ENCODE assay signal across 8 mouse cellular contexts in genomic region chrX:136992191-136992965, GRCm38 (mm10). TPM values are rescaled to one million over a fixed set of nuclear protein-coding genes. Genes with fewer than 3 reads are reported as not detected.
DNase-seq lines count a peak whose midpoint lies in the region; ATAC-seq lines count a peak whose summit lies in the region.

No protein-coding gene starts in this region.

- peak overlapping the region; percentile 58 for H3K4me2 ChIP-seq in forebrain, embryonic 12.5 days
- peak overlapping the region; percentile 45 for H3K4me2 ChIP-seq in liver, embryonic 12.5 days
- peak overlapping the region; percentile 44 for H3K4me2 ChIP-seq in stomach, embryonic 14.5 days (replicated peaks; ENCODE audit: low read depth, low read length)

- no peaks in the 10 kb centered on the region for H3K36me3 ChIP-seq in forebrain, embryonic 12.5 days (replicated peaks)
- H3K36me3 ChIP-seq in liver, embryonic 12.5 days, result no peaks in the 10 kb centered on the region
- no peaks in the 10 kb centered on the region for H3K36me3 ChIP-seq in stomach, embryonic 14.5 days (ENCODE audit: control insufficient read depth, insufficient read depth, low read length)

- ATAC-seq in forebrain, embryonic 12.5 days (ENCODE audit: low FRiP score), result peak; percentile 66
- no peak for ATAC-seq in liver, embryonic 12.5 days
- peak; percentile 28; the same call in 1 of the 2 replicates for ATAC-seq in stomach, embryonic 14.5 days (ENCODE audit: insufficient number of reproducible peaks, insufficient read depth, low FRiP score, low read depth)

- H3K9me3 ChIP-seq in forebrain, embryonic 12.5 days, result no peaks in the 10 kb centered on the region
- H3K9me3 ChIP-seq in liver, embryonic 12.5 days (replicated peaks), result no peaks in the 10 kb centered on the region
- H3K9me3 ChIP-seq in stomach, embryonic 14.5 days (ENCODE audit: control insufficient read depth, low read depth, low read length), result no peaks in the 10 kb centered on the region

- peaks cover 19% of the 10 kb centered on the region; the same call in 1 of the 2 replicates for H3K27me3 ChIP-seq in forebrain, embryonic 12.5 days
- H3K27me3 ChIP-seq in liver, embryonic 12.5 days (replicated peaks), result peaks cover 44% of the 10 kb centered on the region
- H3K27me3 ChIP-seq in stomach, embryonic 14.5 days (ENCODE audit: control insufficient read depth, insufficient read depth, low read length), result no peaks in the 10 kb centered on the region

- no peak overlapping the region for H3K27ac ChIP-seq in brown adipose tissue, adult 24 weeks (replicated peaks; ENCODE audit: low read depth, low read length)
- peak overlapping the region; percentile 66 for H3K27ac ChIP-seq in forebrain, embryonic 12.5 days
- no peak overlapping the region for H3K27ac ChIP-seq in liver, embryonic 12.5 days
- H3K27ac ChIP-seq in stomach, embryonic 14.5 days (ENCODE audit: low read length), result no peak overlapping the region

- H3K4me3 ChIP-seq in brown adipose tissue, adult 24 weeks (ENCODE audit: insufficient read depth, low read depth, low read length), result peak overlapping the region; percentile 31
- H3K4me3 ChIP-seq in forebrain, embryonic 12.5 days (replicated peaks), result peak overlapping the region; percentile 47
- H3K4me3 ChIP-seq in liver, embryonic 12.5 days, result no peak overlapping the region
- peak overlapping the region; percentile 23 for H3K4me3 ChIP-seq in stomach, embryonic 14.5 days (ENCODE audit: low read depth, low read length)

- DNase-seq in layer of hippocampus, adult 11-12 months (ENCODE audit: low spot score), result peak; percentile 7
- DNase-seq in layer of hippocampus, adult 9-10 months (ENCODE audit: low spot score), result no peak
- DNase-seq in spleen, adult 18-20 months, result no peak
- DNase-seq in kidney, postnatal 36 days, result no peak

- peak overlapping the region; percentile 58 for H3K9ac ChIP-seq in forebrain, embryonic 12.5 days
- H3K9ac ChIP-seq in liver, embryonic 12.5 days, result no peak overlapping the region
- H3K9ac ChIP-seq in stomach, embryonic 14.5 days (replicated peaks; ENCODE audit: low read depth, low read length), result no peak overlapping the region

- WGBS in forebrain, embryonic 12.5 days, result 25% methylated on average over 19 of the region's 19 CpGs
- WGBS in liver, embryonic 12.5 days (ENCODE audit: insufficient replicate concordance), result 18% methylated on average over 19 of the region's 19 CpGs
- 23% methylated on average over 19 of the region's 19 CpGs for WGBS in stomach, embryonic 14.5 days

- no peaks in the 10 kb centered on the region for H3K4me1 ChIP-seq in brown adipose tissue, adult 24 weeks (ENCODE audit: control insufficient read depth, insufficient read depth, insufficient read length, low read length)
- peaks cover 6% of the 10 kb centered on the region; the same call in 1 of the 2 replicates for H3K4me1 ChIP-seq in forebrain, embryonic 12.5 days
- no peaks in the 10 kb centered on the region for H3K4me1 ChIP-seq in liver, embryonic 12.5 days
- no peaks in the 10 kb centered on the region for H3K4me1 ChIP-seq in stomach, embryonic 14.5 days (ENCODE audit: control insufficient read depth, insufficient read depth, low read length)

RNA-seq across cellular contexts. Expression of gene Zcchc18, which starts 0.6 kb away (rescaled TPM):
- not detected in 2 replicates for polyA plus RNA-seq in brown adipose tissue, adult 24 weeks (2012; ENCODE audit: insufficient read depth, insufficient read length, missing spikeins)
- 137 and 146 TPM in 2 replicates for polyA plus RNA-seq in forebrain, embryonic 12.5 days (2016; fragmentation: Nextera tagmentation; extraction: Ambion mirVana)
- 0.67 and 0.91 TPM in 2 replicates for polyA plus RNA-seq in liver, embryonic 12.5 days (2016; fragmentation: Nextera tagmentation; extraction: Ambion mirVana)
- 19.2 and 21.4 TPM in 2 replicates for polyA plus RNA-seq in stomach, embryonic 14.5 days (2014; fragmentation: Nextera tagmentation; extraction: Ambion mirVana)

RNA-seq across cellular contexts. Expression of gene Tmsb15b1, which starts 15.7 kb away (rescaled TPM):
- 6.8 and 12.3 TPM in 2 replicates for polyA plus RNA-seq in brown adipose tissue, adult 24 weeks (2012; ENCODE audit: insufficient read depth, insufficient read length, missing spikeins)
- polyA plus RNA-seq in forebrain, embryonic 12.5 days (2016; fragmentation: Nextera tagmentation; extraction: Ambion mirVana), result 32.4 and 34.4 TPM in 2 replicates
- polyA plus RNA-seq in liver, embryonic 12.5 days (2016; fragmentation: Nextera tagmentation; extraction: Ambion mirVana), result 5.0 and 5.2 TPM in 2 replicates
- polyA plus RNA-seq in stomach, embryonic 14.5 days (2014; fragmentation: Nextera tagmentation; extraction: Ambion mirVana), result 32.3 and 35.1 TPM in 2 replicates

RNA-seq across cellular contexts. Expression of gene Tmsb15l, which starts 15.7 kb away (rescaled TPM):
- not detected in 2 replicates for polyA plus RNA-seq in brown adipose tissue, adult 24 weeks (2012; ENCODE audit: insufficient read depth, insufficient read length, missing spikeins)
- 5.7 and 9.0 TPM in 2 replicates for polyA plus RNA-seq in forebrain, embryonic 12.5 days (2016; fragmentation: Nextera tagmentation; extraction: Ambion mirVana)
- 0.29 and 0.74 TPM in 2 replicates for polyA plus RNA-seq in liver, embryonic 12.5 days (2016; fragmentation: Nextera tagmentation; extraction: Ambion mirVana)
- 4.2 and 5.8 TPM in 2 replicates for polyA plus RNA-seq in stomach, embryonic 14.5 days (2014; fragmentation: Nextera tagmentation; extraction: Ambion mirVana)

RNA-seq across cellular contexts. Expression of gene Tmsb15b2, which starts 17.1 kb away (rescaled TPM):
- polyA plus RNA-seq in brown adipose tissue, adult 24 weeks (2012; ENCODE audit: insufficient read depth, insufficient read length, missing spikeins), result not detected in 2 replicates
- polyA plus RNA-seq in forebrain, embryonic 12.5 days (2016; fragmentation: Nextera tagmentation; extraction: Ambion mirVana), result 84.2 and 94.6 TPM in 2 replicates
- polyA plus RNA-seq in liver, embryonic 12.5 days (2016; fragmentation: Nextera tagmentation; extraction: Ambion mirVana), result 7.2 TPM in 2 replicates
- 46.0 and 50.6 TPM in 2 replicates for polyA plus RNA-seq in stomach, embryonic 14.5 days (2014; fragmentation: Nextera tagmentation; extraction: Ambion mirVana)

RNA-seq across cellular contexts. Expression of gene Slc25a53, which starts 45.7 kb away (rescaled TPM):
- 4.5 and 10.0 TPM in 2 replicates for polyA plus RNA-seq in brown adipose tissue, adult 24 weeks (2012; ENCODE audit: insufficient read depth, insufficient read length, missing spikeins)
- polyA plus RNA-seq in forebrain, embryonic 12.5 days (2016; fragmentation: Nextera tagmentation; extraction: Ambion mirVana), result 13.7 and 14.1 TPM in 2 replicates
- 2.8 and 2.9 TPM in 2 replicates for polyA plus RNA-seq in liver, embryonic 12.5 days (2016; fragmentation: Nextera tagmentation; extraction: Ambion mirVana)
- 10.6 and 14.4 TPM in 2 replicates for polyA plus RNA-seq in stomach, embryonic 14.5 days (2014; fragmentation: Nextera tagmentation; extraction: Ambion mirVana)

Comparison
In these comparisons a context has a peak if more than half of its experiments do, and no peak if none do; other contexts are left out.
1. RNA of gene Zcchc18, which starts 0.6 kb away (polyA plus RNA-seq): 137 to 146 TPM in forebrain, embryonic 12.5 days and 19.2 to 21.4 TPM in stomach, embryonic 14.5 days; 0.67 to 0.91 TPM in liver, embryonic 12.5 days and not detected in brown adipose tissue, adult 24 weeks; every median in the first group is over 10 times any median in the second.
2. Peak in every context shown above with its lines, with median percentiles within 50 percentile points of each other: H3K4me2 ChIP-seq.